Mouse (Mus musculus): Measurements from ENCODE around the gene Rsph14. TPM values are rescaled to one million over a fixed set of nuclear protein-coding genes. Genes with fewer than 3 reads are reported as not detected.

The Rsph14 gene
- polyA plus RNA-seq, 1 experiment from 2014 or later = 0.33 TPM

DNA sequence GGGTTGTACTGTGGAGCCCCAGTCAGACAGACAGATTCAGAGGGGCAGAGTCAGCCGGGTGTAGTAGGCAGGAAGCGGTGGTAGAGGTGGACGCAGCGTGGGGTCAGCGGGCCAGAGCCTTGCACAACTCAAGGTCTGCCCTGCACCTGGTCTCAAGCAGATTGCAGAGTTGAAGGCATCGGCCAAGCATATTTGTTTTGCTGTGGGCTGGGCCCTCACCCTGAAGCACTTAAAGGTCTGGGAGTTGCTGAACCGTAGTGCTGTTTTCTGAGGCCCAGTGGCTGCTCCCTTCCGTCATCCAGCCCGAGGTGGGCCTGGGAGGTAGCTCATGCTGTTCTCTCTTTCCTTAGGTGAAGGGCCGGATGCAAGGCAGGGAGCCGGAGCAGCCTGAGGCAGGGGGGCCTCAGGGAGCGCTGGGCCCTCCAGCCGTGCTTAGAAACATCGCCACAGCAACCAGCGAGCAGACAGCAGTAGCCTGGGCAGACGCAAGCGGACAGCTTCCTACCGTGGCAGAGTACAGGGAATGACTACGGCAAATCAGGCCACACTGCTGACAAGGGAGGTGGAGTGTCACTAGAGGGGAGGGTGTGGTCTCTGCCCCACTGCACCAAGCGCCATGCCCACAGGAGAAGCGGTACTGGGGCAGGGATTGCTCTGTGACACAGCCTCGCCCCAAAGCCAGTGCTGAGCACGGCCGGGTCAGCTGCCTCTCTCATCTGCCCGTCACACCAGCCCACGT is 41.6 kb downstream of the Rsph14 start:
- no peaks in the 10 kb centered on the region for H3K9me3 ChIP-seq (ENCODE audit: control insufficient read depth, low read length)
- H3K9ac ChIP-seq (replicated peaks; ENCODE audit: low read depth, low read length) = no peak overlapping the region
- H3K27ac ChIP-seq (ENCODE audit: low read depth, low read length) = no peak overlapping the region
- H3K4me2 ChIP-seq (ENCODE audit: low read depth, low read length) = no peak overlapping the region
- H3K4me1 ChIP-seq (ENCODE audit: control insufficient read depth, insufficient read depth, low read length) = peaks cover 17% of the 10 kb centered on the region
- no peak for ATAC-seq (ENCODE audit: low read depth)
- H3K27me3 ChIP-seq (ENCODE audit: control insufficient read depth, insufficient read depth, low read length) = no peaks in the 10 kb centered on the region
- peaks cover 10% of the 10 kb centered on the region for H3K36me3 ChIP-seq (ENCODE audit: control insufficient read depth, insufficient read depth, low read length)
- H3K4me3 ChIP-seq (ENCODE audit: low read depth, low read length) = no peak overlapping the region
- 45% methylated on average over 26 of the region's 26 CpGs for WGBS

DNA sequence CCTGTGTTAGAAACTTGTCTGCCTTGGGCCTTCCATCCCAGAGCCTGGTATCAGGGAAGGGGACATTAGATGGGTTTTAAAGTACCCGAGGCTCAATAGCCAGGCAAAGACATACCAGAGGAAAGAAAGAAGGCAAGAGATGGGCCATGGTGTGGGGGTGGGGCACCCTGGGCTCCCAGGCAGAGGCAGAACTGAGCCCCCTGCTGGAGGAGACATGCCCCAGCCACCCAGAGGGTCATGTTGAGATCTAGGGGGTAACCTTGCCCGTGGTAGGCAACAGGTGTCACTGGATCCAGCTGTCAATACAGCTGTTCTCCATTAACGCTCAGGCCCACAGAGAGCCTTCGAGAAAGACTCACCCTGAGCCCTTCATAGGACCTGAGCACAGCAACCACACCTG is 42.6 kb downstream of the Rsph14 start:
- 81% methylated on average over 4 of the region's 4 CpGs for WGBS
- no peak overlapping the region for H3K4me3 ChIP-seq (ENCODE audit: low read depth, low read length)
- no peak overlapping the region for H3K4me2 ChIP-seq (ENCODE audit: low read depth, low read length)
- H3K27ac ChIP-seq (ENCODE audit: low read depth, low read length) = no peak overlapping the region
- H3K9me3 ChIP-seq (ENCODE audit: control insufficient read depth, low read length) = no peaks in the 10 kb centered on the region
- H3K9ac ChIP-seq (replicated peaks; ENCODE audit: low read depth, low read length) = no peak overlapping the region
- H3K4me1 ChIP-seq (ENCODE audit: control insufficient read depth, insufficient read depth, low read length) = peaks cover 8% of the 10 kb centered on the region; the same call in 1 of the 2 replicates
- ATAC-seq (ENCODE audit: low read depth) = no peak
- no peaks in the 10 kb centered on the region for H3K27me3 ChIP-seq (ENCODE audit: control insufficient read depth, insufficient read depth, low read length)
- peaks cover 10% of the 10 kb centered on the region for H3K36me3 ChIP-seq (ENCODE audit: control insufficient read depth, insufficient read depth, low read length)

- Histone ChIP-seq H3K9me3 (ENCODE audit: control insufficient read depth, low read length) (no peaks in the 10 kb centered on the region), H3K4me1 (ENCODE audit: control insufficient read depth, insufficient read depth, low read length) (no peaks in the 10 kb centered on the region), H3K4me3 (ENCODE audit: low read depth, low read length) (no peak overlapping the region), H3K9ac (replicated peaks; ENCODE audit: low read depth, low read length) (no peak overlapping the region), H3K4me2 (ENCODE audit: low read depth, low read length) (no peak overlapping the region), H3K36me3 (ENCODE audit: control insufficient read depth, insufficient read depth, low read length) (peaks cover 10% of the 10 kb centered on the region), H3K27ac (ENCODE audit: low read depth, low read length) (no peak overlapping the region), H3K27me3 (ENCODE audit: control insufficient read depth, insufficient read depth, low read length) (no peaks in the 10 kb centered on the region)
- peak; percentile 15; the same call in 1 of the 2 replicates for ATAC-seq (ENCODE audit: low read depth)
- WGBS = 89% methylated on average over 14 of the region's 14 CpGs
Measured at GRCm38 (mm10) chr10:74987698-74988470, 44.5 kb downstream of the Rsph14 start.

GRCm38 (mm10) chr10:74983176-74983575 is 49.2 kb downstream of the Rsph14 start:
- H3K36me3 ChIP-seq (ENCODE audit: control insufficient read depth, insufficient read depth, low read length) = no peaks in the 10 kb centered on the region
- H3K27me3 ChIP-seq (ENCODE audit: control insufficient read depth, insufficient read depth, low read length) = no peaks in the 10 kb centered on the region
- no peaks in the 10 kb centered on the region for H3K9me3 ChIP-seq (ENCODE audit: control insufficient read depth, low read length)
- no peak for ATAC-seq (ENCODE audit: low read depth)
- WGBS = 76% methylated on average over 8 of the region's 8 CpGs
- no peak overlapping the region for H3K4me2 ChIP-seq (ENCODE audit: low read depth, low read length)
- 0 out of 2 replicates have a peak, but pooled peaks cover 3% of the 10 kb centered on the region for H3K4me1 ChIP-seq (ENCODE audit: control insufficient read depth, insufficient read depth, low read length)
- H3K9ac ChIP-seq (replicated peaks; ENCODE audit: low read depth, low read length) = no peak overlapping the region
- H3K27ac ChIP-seq (ENCODE audit: low read depth, low read length) = no peak overlapping the region
- H3K4me3 ChIP-seq (ENCODE audit: low read depth, low read length) = no peak overlapping the region

DNA sequence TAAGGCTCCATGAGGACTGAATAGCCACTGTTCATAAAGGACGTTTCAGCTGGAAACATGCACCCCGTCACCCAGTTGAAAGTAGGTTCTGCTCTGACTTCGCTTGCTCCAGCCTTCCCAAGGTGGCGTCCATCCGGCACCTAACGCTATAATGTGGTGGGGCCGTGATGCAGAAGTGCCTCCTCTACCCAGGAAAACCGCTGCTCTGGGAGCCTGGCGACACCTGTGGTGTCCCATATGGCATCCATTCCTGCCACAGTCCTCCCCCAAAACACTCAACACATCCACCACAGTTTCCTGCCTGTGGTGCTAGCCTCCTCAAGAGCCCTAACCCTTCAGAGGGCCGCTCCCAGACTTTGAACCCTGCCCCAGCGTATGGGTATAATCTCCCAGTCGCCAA is 51.2 kb downstream of the Rsph14 start:
- no peak for ATAC-seq (ENCODE audit: low read depth)
- Histone ChIP-seq H3K36me3 (ENCODE audit: control insufficient read depth, insufficient read depth, low read length) (no peaks in the 10 kb centered on the region), H3K4me2 (ENCODE audit: low read depth, low read length) (no peak overlapping the region), H3K27me3 (ENCODE audit: control insufficient read depth, insufficient read depth, low read length) (no peaks in the 10 kb centered on the region), H3K4me1 (ENCODE audit: control insufficient read depth, insufficient read depth, low read length) (0 out of 2 replicates have a peak, but pooled peaks cover 3% of the 10 kb centered on the region), H3K9me3 (ENCODE audit: control insufficient read depth, low read length) (no peaks in the 10 kb centered on the region), H3K27ac (ENCODE audit: low read depth, low read length) (no peak overlapping the region), H3K9ac (replicated peaks; ENCODE audit: low read depth, low read length) (no peak overlapping the region), H3K4me3 (ENCODE audit: low read depth, low read length) (no peak overlapping the region)
- WGBS = 95% methylated on average over 12 of the region's 12 CpGs

DNA sequence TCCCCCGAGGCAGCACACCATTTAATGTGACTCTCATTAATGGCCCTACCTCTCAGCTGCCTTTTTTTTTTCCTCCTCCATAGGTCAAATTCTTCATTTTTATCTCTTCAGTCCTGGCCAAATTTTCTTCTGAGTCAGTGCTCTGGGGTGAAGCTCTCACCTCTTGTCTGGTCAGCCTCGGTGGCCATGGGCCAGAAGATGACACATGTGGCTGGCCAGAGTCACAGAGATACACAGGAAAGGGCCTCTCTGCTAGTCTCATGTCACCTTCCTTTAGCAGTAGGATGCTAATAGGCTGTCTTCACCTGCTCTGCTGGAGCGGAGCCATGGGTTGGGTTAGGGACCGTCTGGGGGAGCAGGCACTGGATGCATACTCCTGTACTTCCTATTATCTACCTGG is 54.3 kb downstream of the Rsph14 start:
- Histone ChIP-seq H3K4me1 (ENCODE audit: control insufficient read depth, insufficient read depth, low read length) (0 out of 2 replicates have a peak, but pooled peaks cover 6% of the 10 kb centered on the region), H3K9ac (replicated peaks; ENCODE audit: low read depth, low read length) (no peak overlapping the region), H3K27me3 (ENCODE audit: control insufficient read depth, insufficient read depth, low read length) (no peaks in the 10 kb centered on the region), H3K27ac (ENCODE audit: low read depth, low read length) (no peak overlapping the region), H3K4me2 (ENCODE audit: low read depth, low read length) (no peak overlapping the region), H3K9me3 (ENCODE audit: control insufficient read depth, low read length) (no peaks in the 10 kb centered on the region), H3K4me3 (ENCODE audit: low read depth, low read length) (no peak overlapping the region), H3K36me3 (ENCODE audit: control insufficient read depth, insufficient read depth, low read length) (no peaks in the 10 kb centered on the region)
- no peak for ATAC-seq (ENCODE audit: low read depth)
- 76% methylated on average over 4 of the region's 4 CpGs for WGBS

- Histone ChIP-seq H3K9me3 (ENCODE audit: control insufficient read depth, low read length) (no peaks in the 10 kb centered on the region), H3K4me1 (ENCODE audit: control insufficient read depth, insufficient read depth, low read length) (0 out of 2 replicates have a peak, but pooled peaks cover 6% of the 10 kb centered on the region), H3K36me3 (ENCODE audit: control insufficient read depth, insufficient read depth, low read length) (no peaks in the 10 kb centered on the region), H3K27me3 (ENCODE audit: control insufficient read depth, insufficient read depth, low read length) (no peaks in the 10 kb centered on the region), H3K9ac (replicated peaks; ENCODE audit: low read depth, low read length) (no peak overlapping the region), H3K27ac (ENCODE audit: low read depth, low read length) (no peak overlapping the region), H3K4me2 (ENCODE audit: low read depth, low read length) (no peak overlapping the region), H3K4me3 (ENCODE audit: low read depth, low read length) (no peak overlapping the region)
- ATAC-seq (ENCODE audit: low read depth) = no peak
- 84% methylated on average over 7 of the region's 7 CpGs for WGBS
Measured at GRCm38 (mm10) chr10:74976429-74976828, 56.0 kb downstream of the Rsph14 start.

- no peak for ATAC-seq (ENCODE audit: low read depth)
- no peaks in the 10 kb centered on the region for H3K9me3 ChIP-seq (ENCODE audit: control insufficient read depth, low read length)
- H3K27me3 ChIP-seq (ENCODE audit: control insufficient read depth, insufficient read depth, low read length) = no peaks in the 10 kb centered on the region
- no peak overlapping the region for H3K9ac ChIP-seq (replicated peaks; ENCODE audit: low read depth, low read length)
- 0 out of 2 replicates have a peak, but pooled peaks cover 6% of the 10 kb centered on the region for H3K4me1 ChIP-seq (ENCODE audit: control insufficient read depth, insufficient read depth, low read length)
- H3K27ac ChIP-seq (ENCODE audit: low read depth, low read length) = no peak overlapping the region
- no peaks in the 10 kb centered on the region for H3K36me3 ChIP-seq (ENCODE audit: control insufficient read depth, insufficient read depth, low read length)
- H3K4me3 ChIP-seq (ENCODE audit: low read depth, low read length) = no peak overlapping the region
- 79% methylated on average over 7 of the region's 7 CpGs for WGBS
- H3K4me2 ChIP-seq (ENCODE audit: low read depth, low read length) = no peak overlapping the region
Measured at GRCm38 (mm10) chr10:74975626-74976025, 56.8 kb downstream of the Rsph14 start.

DNA sequence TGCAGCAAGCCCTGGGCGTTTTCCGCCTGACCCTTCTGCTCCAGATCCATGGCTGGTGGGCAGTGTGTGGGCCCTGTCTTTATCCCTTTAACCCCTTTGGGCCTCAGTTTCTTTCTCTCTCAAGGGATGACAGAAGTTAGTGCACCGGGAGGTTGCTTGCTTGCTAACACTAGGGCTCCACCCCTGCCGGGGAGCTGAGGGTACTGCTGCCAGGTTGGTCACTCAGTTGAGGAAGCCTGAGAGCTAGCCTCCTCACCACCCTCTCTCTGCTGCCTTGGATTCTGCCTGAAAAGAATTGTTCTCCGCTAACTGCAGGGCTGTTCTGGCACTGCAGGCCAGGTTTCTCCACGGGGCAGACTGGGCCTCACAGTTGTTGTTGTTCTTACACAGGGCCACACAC is 59.4 kb downstream of the Rsph14 start:
- Histone ChIP-seq H3K27ac (ENCODE audit: low read depth, low read length) (no peak overlapping the region), H3K9me3 (ENCODE audit: control insufficient read depth, low read length) (no peaks in the 10 kb centered on the region), H3K4me1 (ENCODE audit: control insufficient read depth, insufficient read depth, low read length) (peaks cover 14% of the 10 kb centered on the region; the same call in 1 of the 2 replicates), H3K36me3 (ENCODE audit: control insufficient read depth, insufficient read depth, low read length) (no peaks in the 10 kb centered on the region), H3K9ac (replicated peaks; ENCODE audit: low read depth, low read length) (no peak overlapping the region), H3K27me3 (ENCODE audit: control insufficient read depth, insufficient read depth, low read length) (no peaks in the 10 kb centered on the region), H3K4me2 (ENCODE audit: low read depth, low read length) (no peak overlapping the region), H3K4me3 (ENCODE audit: low read depth, low read length) (no peak overlapping the region)
- WGBS = 71% methylated on average over 6 of the region's 6 CpGs
- no peak for ATAC-seq (ENCODE audit: low read depth)

Data from neural tube, embryonic 14.5 days (tissue).